ENCODE assay signal across 20 mouse cellular contexts in the genomic region with DNA sequence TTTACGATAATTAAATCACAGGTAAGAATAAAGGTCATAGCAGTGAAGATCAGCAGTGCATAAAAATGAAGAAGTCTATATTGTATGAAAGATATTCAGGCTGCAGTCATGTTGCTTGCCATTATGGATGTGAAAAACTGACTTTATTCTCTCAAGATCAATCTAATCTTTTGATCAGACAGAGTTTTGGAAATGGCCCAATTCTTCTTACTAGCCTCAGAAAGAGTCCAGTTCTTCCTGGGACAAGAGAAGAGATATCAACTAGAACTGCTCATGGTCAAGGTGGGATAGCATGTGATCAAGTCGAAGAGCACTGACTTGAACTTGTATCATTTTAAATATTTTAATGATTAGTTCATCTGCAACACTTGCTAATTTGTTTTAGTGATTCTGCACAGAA.
A peak's percentile ranks its signal among the peaks of the same experiment; 100 is the strongest.
DNase-seq lines count a peak whose midpoint lies in the region; ATAC-seq and TF ChIP-seq lines count a peak whose summit lies in the region.
"Had no signal": no experiment of that assay in that cellular context is flagged by ENCODE, and none has a peak within 500 bp of the region (broad histone marks: within the 10 kb centered on the region; RNA-seq: fewer than 3 reads in every experiment).

No protein-coding gene starts in this region.

- no peaks in the 10 kb centered on the region for H3K9me3 ChIP-seq in forebrain, embryonic 12.5 days
- H3K9me3 ChIP-seq in hindbrain, embryonic 13.5 days, result no peaks in the 10 kb centered on the region
- H3K9me3 ChIP-seq in neural tube, embryonic 14.5 days (ENCODE audit: control insufficient read depth, low read length), result no peaks in the 10 kb centered on the region
- H3K9me3 ChIP-seq: heart, embryonic 13.5 days; limb, embryonic 15.5 days had no signal

- intact Hi-C loops in left cerebral cortex, postnatal 10 days (cut with DNase I), result no loop called here

- no peaks in the 10 kb centered on the region for H3K27me3 ChIP-seq in forebrain, embryonic 12.5 days
- H3K27me3 ChIP-seq in hindbrain, embryonic 13.5 days, result no peaks in the 10 kb centered on the region
- no peaks in the 10 kb centered on the region for H3K27me3 ChIP-seq in neural tube, embryonic 14.5 days (ENCODE audit: control insufficient read depth, insufficient read depth, low read length)
- H3K27me3 ChIP-seq: heart, embryonic 13.5 days; limb, embryonic 15.5 days had no signal

- no peak for TF ChIP-seq CTCF in layer of hippocampus, adult 2 months (conservative IDR thresholded peaks at IDR 0.05)

- H3K27ac ChIP-seq in layer of hippocampus, adult 2 months, result 0 out of 2 replicates have a peak overlapping the region, but pooled peaks have one; percentile 67
- H3K27ac ChIP-seq in forebrain, embryonic 12.5 days, result peak overlapping the region; percentile 90
- H3K27ac ChIP-seq in hindbrain, embryonic 13.5 days, result peak overlapping the region; percentile 79; the same call in 1 of the 2 replicates
- peak overlapping the region; percentile 64; the same call in 1 of the 2 replicates for H3K27ac ChIP-seq in neural tube, embryonic 14.5 days (ENCODE audit: low read depth, low read length)
- H3K27ac ChIP-seq: heart, embryonic 13.5 days; limb, embryonic 15.5 days had no signal

- H3K4me2 ChIP-seq in forebrain, embryonic 12.5 days, result no peak overlapping the region
- H3K4me2 ChIP-seq in hindbrain, embryonic 13.5 days, result no peak overlapping the region
- no peak overlapping the region for H3K4me2 ChIP-seq in neural tube, embryonic 14.5 days (ENCODE audit: low read depth, low read length)
- H3K4me2 ChIP-seq: heart, embryonic 13.5 days; limb, embryonic 15.5 days had no signal

- no peak overlapping the region for H3K4me3 ChIP-seq in layer of hippocampus, adult 2 months
- no peak overlapping the region for H3K4me3 ChIP-seq in forebrain, embryonic 12.5 days (replicated peaks)
- no peak overlapping the region for H3K4me3 ChIP-seq in hindbrain, embryonic 13.5 days
- no peak overlapping the region for H3K4me3 ChIP-seq in neural tube, embryonic 14.5 days (ENCODE audit: low read depth, low read length)
- H3K4me3 ChIP-seq: heart, embryonic 13.5 days; limb, embryonic 15.5 days had no signal

- no peak for DNase-seq in layer of hippocampus, adult 2 months (ENCODE audit: low spot score in 2 of 2)
- no peak for DNase-seq in layer of hippocampus, adult 9-11 months
- DNase-seq in urinary bladder, adult 2 months (ENCODE audit: low spot score), result no peak
- DNase-seq in lung, postnatal 36 days, result no peak
- no peak for DNase-seq in left cerebral cortex, postnatal 10 days (ENCODE audit: extremely low spot score in 1 of 2, low spot score in 2 of 2)
- DNase-seq: adrenal gland, postnatal 14 days; cerebellum, adult 8-10 months; heart, adult 11 months; heart, postnatal 4 days; kidney, adult 11 months; kidney, postnatal 10 days; liver, postnatal 0 days; lung, postnatal 14 days; right cerebral cortex, postnatal 4 days; thymus, postnatal 36 days had no signal

- ATAC-seq in forebrain, embryonic 12.5 days (ENCODE audit: low FRiP score), result no peak
- no peak for ATAC-seq in hindbrain, embryonic 13.5 days (ENCODE audit: low FRiP score)
- no peak for ATAC-seq in neural tube, embryonic 14.5 days (ENCODE audit: low read depth)
- ATAC-seq: liver, postnatal 0 days had no signal

- H3K36me3 ChIP-seq in forebrain, embryonic 12.5 days (replicated peaks), result no peaks in the 10 kb centered on the region
- no peaks in the 10 kb centered on the region for H3K36me3 ChIP-seq in hindbrain, embryonic 13.5 days
- no peaks in the 10 kb centered on the region for H3K36me3 ChIP-seq in neural tube, embryonic 14.5 days (ENCODE audit: control insufficient read depth, insufficient read depth, low read length)
- H3K36me3 ChIP-seq: heart, embryonic 13.5 days; limb, embryonic 15.5 days had no signal

- peaks cover 22% of the 10 kb centered on the region for H3K4me1 ChIP-seq in forebrain, embryonic 12.5 days
- peaks cover 12% of the 10 kb centered on the region for H3K4me1 ChIP-seq in hindbrain, embryonic 13.5 days (replicated peaks)
- H3K4me1 ChIP-seq in neural tube, embryonic 14.5 days (ENCODE audit: control insufficient read depth, insufficient read depth, low read length), result no peaks in the 10 kb centered on the region
- H3K4me1 ChIP-seq: limb, embryonic 15.5 days had no signal

- 64% methylated on average over 2 of the region's 2 CpGs for WGBS in forebrain, embryonic 12.5 days
- 69% methylated on average over 2 of the region's 2 CpGs for WGBS in hindbrain, embryonic 13.5 days
- WGBS in neural tube, embryonic 14.5 days, result 62% methylated on average over 2 of the region's 2 CpGs

- no peak overlapping the region for H3K9ac ChIP-seq in forebrain, embryonic 12.5 days
- no peak overlapping the region for H3K9ac ChIP-seq in hindbrain, embryonic 13.5 days
- no peak overlapping the region for H3K9ac ChIP-seq in neural tube, embryonic 14.5 days (replicated peaks; ENCODE audit: low read depth, low read length)
- H3K9ac ChIP-seq: heart, embryonic 13.5 days; limb, embryonic 15.5 days; liver, postnatal 0 days had no signal
